Mouse (Mus musculus): ENCODE results near the gene Paqr7. TPM values are rescaled to one million over a fixed set of nuclear protein-coding genes. Genes with fewer than 3 reads are reported as not detected.
A peak's percentile ranks its signal among the peaks of the same experiment; 100 is the strongest.

Gene Paqr7
- polyA plus RNA-seq, 1 experiment, result 6.8 TPM

DNA sequence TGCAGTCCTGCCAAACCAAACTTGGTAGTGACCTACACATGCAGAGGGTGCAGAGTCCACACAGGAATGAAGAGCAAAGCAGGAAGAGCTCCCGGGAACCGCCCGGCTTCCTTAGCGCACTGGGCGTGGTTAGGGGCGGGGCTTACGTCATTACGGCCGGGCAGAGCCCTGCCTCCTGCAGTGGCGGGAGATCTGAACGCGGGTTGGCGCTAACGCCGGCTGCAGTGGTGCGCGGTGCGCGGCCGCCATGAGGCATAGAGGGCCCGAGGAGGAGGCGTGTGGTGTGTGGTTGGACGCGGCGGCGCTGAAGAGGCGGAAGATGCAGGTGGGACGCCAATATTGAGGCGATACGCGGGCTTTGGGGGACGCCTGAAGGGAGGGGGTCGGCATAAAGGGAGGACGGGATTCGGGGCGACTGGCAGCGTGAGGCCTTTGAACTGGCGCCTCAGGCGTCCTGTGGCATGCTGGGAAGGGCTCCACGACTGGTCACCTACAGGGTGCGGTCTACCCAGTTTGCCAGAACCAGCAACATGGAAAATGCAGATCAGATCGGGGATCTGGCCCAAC lies 14.4 kb downstream of the Paqr7 start, which contains the start of gene Aunip:
Gene Aunip (plus strand): TSS at position 155 of the 567 bp plus-strand sequence.
- H3K4me1 ChIP-seq (ENCODE audit: control insufficient read depth, insufficient read depth, low read length), result no peaks in the 10 kb centered on the region
- H3K4me3 ChIP-seq (ENCODE audit: insufficient read depth, low read length), result peak within 1 kb of the TSS; percentile 68

DNA sequence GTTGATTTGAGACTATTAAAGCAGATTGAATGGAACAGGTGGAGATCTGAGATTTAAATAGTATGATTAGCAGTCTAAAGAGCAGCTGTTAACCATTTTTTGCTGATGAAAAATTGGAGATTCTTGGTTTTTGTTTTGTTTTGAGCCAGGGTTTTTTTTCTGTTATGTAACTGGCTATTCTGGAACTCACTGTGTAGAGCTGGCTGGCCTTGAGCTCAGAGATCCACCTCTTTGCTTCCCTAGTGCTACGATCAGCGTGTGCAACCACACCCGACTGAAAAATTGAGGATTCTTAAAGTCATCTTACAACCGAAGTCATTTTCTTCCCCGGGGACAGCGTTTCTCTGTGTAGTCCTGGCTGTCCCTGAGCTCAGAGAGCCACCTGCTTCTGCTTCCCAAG lies 15.2 kb downstream of the Paqr7 start:
- no peak for TF ChIP-seq POLR2A (IDR thresholded peaks at IDR 0.05; ENCODE audit: low read depth, low read length)
- TF ChIP-seq CTCF (IDR thresholded peaks at IDR 0.05; ENCODE audit: borderline replicate concordance, insufficient read depth, low read length), result no peak

More for the DNA sequence above, 14.4 kb downstream of the Paqr7 start, which contains the start of gene Aunip:
- TF ChIP-seq POLR2A (IDR thresholded peaks at IDR 0.05; ENCODE audit: low read depth, low read length) (peak; percentile 67), CTCF (IDR thresholded peaks at IDR 0.05; ENCODE audit: borderline replicate concordance, insufficient read depth, low read length) (no peak)
- no peak within 1 kb of the TSS for H3K27ac ChIP-seq (ENCODE audit: insufficient read depth, low read length)

GRCm38 (mm10) chr4:134512798-134513197 lies 16.3 kb downstream of the Paqr7 start:
- Histone ChIP-seq H3K4me1 (ENCODE audit: control insufficient read depth, insufficient read depth, low read length) (peaks cover 7% of the 10 kb centered on the region; the same call in 1 of the 2 replicates), H3K4me3 (ENCODE audit: insufficient read depth, low read length) (peak overlapping the region; percentile 5), H3K27ac (ENCODE audit: insufficient read depth, low read length) (no peak overlapping the region)
- TF ChIP-seq CTCF (IDR thresholded peaks at IDR 0.05; ENCODE audit: borderline replicate concordance, insufficient read depth, low read length) (no peak), POLR2A (IDR thresholded peaks at IDR 0.05; ENCODE audit: low read depth, low read length) (no peak)

More for the DNA sequence above, 15.2 kb downstream of the Paqr7 start:
- H3K27ac ChIP-seq (ENCODE audit: insufficient read depth, low read length), result no peak overlapping the region
- H3K4me1 ChIP-seq (ENCODE audit: control insufficient read depth, insufficient read depth, low read length), result no peaks in the 10 kb centered on the region
- H3K4me3 ChIP-seq (ENCODE audit: insufficient read depth, low read length), result peak overlapping the region; percentile 32

GRCm38 (mm10) chr4:134514309-134514930 lies 17.9 kb downstream of the Paqr7 start:
- Histone ChIP-seq H3K27ac (ENCODE audit: insufficient read depth, low read length) (no peak overlapping the region), H3K4me1 (ENCODE audit: control insufficient read depth, insufficient read depth, low read length) (peaks cover 7% of the 10 kb centered on the region; the same call in 1 of the 2 replicates), H3K4me3 (ENCODE audit: insufficient read depth, low read length) (no peak overlapping the region)
- TF ChIP-seq CTCF (IDR thresholded peaks at IDR 0.05; ENCODE audit: borderline replicate concordance, insufficient read depth, low read length), result no peak
- no peak for TF ChIP-seq POLR2A (IDR thresholded peaks at IDR 0.05; ENCODE audit: low read depth, low read length)

GRCm38 (mm10) chr4:134515614-134516013 lies 19.1 kb downstream of the Paqr7 start:
- Histone ChIP-seq H3K27ac (ENCODE audit: insufficient read depth, low read length) (no peak overlapping the region), H3K4me3 (ENCODE audit: insufficient read depth, low read length) (no peak overlapping the region), H3K4me1 (ENCODE audit: control insufficient read depth, insufficient read depth, low read length) (peaks cover 7% of the 10 kb centered on the region; the same call in 1 of the 2 replicates)
- TF ChIP-seq CTCF (IDR thresholded peaks at IDR 0.05; ENCODE audit: borderline replicate concordance, insufficient read depth, low read length) (no peak), POLR2A (IDR thresholded peaks at IDR 0.05; ENCODE audit: low read depth, low read length) (no peak)

DNA sequence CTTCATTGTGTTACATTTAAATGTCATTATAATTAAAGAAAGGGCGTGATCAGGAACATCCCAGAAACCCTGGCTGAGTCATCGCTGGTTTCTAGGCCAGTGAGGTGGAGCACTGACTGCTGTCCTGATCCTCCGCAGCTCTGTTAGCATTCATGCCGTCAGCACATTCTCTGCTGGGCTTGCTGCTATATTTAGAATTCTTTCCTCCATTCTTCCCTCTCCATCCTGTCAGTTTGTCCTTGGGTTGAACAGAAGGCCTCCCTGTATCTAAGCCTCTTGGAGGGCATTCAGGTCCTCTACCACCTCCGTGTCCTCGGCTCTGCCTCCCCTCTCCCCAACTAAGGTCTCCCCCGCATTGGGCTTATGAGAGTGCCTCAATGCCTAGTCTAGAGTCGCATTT lies 20.5 kb downstream of the Paqr7 start:
- TF ChIP-seq CTCF (IDR thresholded peaks at IDR 0.05; ENCODE audit: borderline replicate concordance, insufficient read depth, low read length) (no peak), POLR2A (IDR thresholded peaks at IDR 0.05; ENCODE audit: low read depth, low read length) (no peak)
- Histone ChIP-seq H3K27ac (ENCODE audit: insufficient read depth, low read length) (peak overlapping the region; percentile 88), H3K4me1 (ENCODE audit: control insufficient read depth, insufficient read depth, low read length) (peaks cover 7% of the 10 kb centered on the region; the same call in 1 of the 2 replicates), H3K4me3 (ENCODE audit: insufficient read depth, low read length) (no peak overlapping the region)

GRCm38 (mm10) chr4:134517719-134518118 lies 21.2 kb downstream of the Paqr7 start:
- peak overlapping the region; percentile 88; the same call in 1 of the 2 replicates for H3K27ac ChIP-seq (ENCODE audit: insufficient read depth, low read length)
- peaks cover 7% of the 10 kb centered on the region; the same call in 1 of the 2 replicates for H3K4me1 ChIP-seq (ENCODE audit: control insufficient read depth, insufficient read depth, low read length)
- TF ChIP-seq CTCF (IDR thresholded peaks at IDR 0.05; ENCODE audit: borderline replicate concordance, insufficient read depth, low read length) (no peak), POLR2A (IDR thresholded peaks at IDR 0.05; ENCODE audit: low read depth, low read length) (no peak)
- H3K4me3 ChIP-seq (ENCODE audit: insufficient read depth, low read length), result no peak overlapping the region

DNA sequence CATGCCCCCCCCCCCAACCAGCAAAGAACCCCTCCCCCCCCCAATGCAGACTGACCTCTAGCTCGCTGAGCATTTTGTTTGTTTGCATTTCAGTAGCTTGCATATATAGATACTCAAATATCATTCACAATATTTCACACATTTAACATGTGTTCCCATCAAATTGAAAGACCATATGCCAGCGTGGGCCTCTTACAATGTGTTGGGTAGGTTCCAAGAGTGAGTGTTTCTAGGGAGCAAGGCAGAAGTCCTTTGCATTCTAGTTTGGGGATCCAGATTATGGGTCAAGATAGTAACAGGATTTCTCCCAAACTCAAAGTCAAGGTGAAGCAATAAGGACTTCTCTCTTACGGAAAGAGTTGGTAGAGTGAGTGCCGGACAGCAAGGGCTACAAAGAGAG lies 22.0 kb downstream of the Paqr7 start:
- TF ChIP-seq CTCF (IDR thresholded peaks at IDR 0.05; ENCODE audit: borderline replicate concordance, insufficient read depth, low read length), result no peak
- no peak for TF ChIP-seq POLR2A (IDR thresholded peaks at IDR 0.05; ENCODE audit: low read depth, low read length)
- peaks cover 7% of the 10 kb centered on the region; the same call in 1 of the 2 replicates for H3K4me1 ChIP-seq (ENCODE audit: control insufficient read depth, insufficient read depth, low read length)
- H3K27ac ChIP-seq (ENCODE audit: insufficient read depth, low read length), result no peak overlapping the region
- H3K4me3 ChIP-seq (ENCODE audit: insufficient read depth, low read length), result no peak overlapping the region

GRCm38 (mm10) chr4:134519281-134519680 lies 22.8 kb downstream of the Paqr7 start:
- Histone ChIP-seq H3K4me3 (ENCODE audit: insufficient read depth, low read length) (no peak overlapping the region), H3K27ac (ENCODE audit: insufficient read depth, low read length) (no peak overlapping the region), H3K4me1 (ENCODE audit: control insufficient read depth, insufficient read depth, low read length) (peaks cover 7% of the 10 kb centered on the region; the same call in 1 of the 2 replicates)
- no peak for TF ChIP-seq POLR2A (IDR thresholded peaks at IDR 0.05; ENCODE audit: low read depth, low read length)
- TF ChIP-seq CTCF (IDR thresholded peaks at IDR 0.05; ENCODE audit: borderline replicate concordance, insufficient read depth, low read length), result no peak

DNA sequence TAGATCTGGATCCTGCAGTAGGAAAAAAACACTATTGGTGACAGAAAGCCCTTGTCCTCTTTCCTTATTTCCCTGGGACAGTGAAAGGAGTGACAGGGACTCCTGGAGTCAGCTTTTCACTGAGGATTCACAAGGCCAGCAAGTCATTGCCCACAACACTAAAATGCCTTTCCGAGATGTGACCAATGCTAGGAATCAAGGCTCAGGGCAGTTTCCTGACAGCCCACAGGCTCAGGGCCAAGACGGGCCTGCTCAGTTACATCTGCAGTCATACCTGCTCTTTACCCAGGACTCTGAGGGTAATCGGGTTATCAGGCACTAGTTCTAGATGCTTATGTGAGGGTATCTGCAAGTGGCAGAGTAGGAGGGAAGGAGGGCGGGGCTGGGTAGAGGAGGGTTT lies 26.9 kb downstream of the Paqr7 start:
- H3K4me3 ChIP-seq (ENCODE audit: insufficient read depth, low read length), result no peak overlapping the region
- TF ChIP-seq CTCF (IDR thresholded peaks at IDR 0.05; ENCODE audit: borderline replicate concordance, insufficient read depth, low read length) (no peak), POLR2A (IDR thresholded peaks at IDR 0.05; ENCODE audit: low read depth, low read length) (no peak)
- no peak overlapping the region for H3K27ac ChIP-seq (ENCODE audit: insufficient read depth, low read length)

More for the DNA sequence above, 26.9 kb downstream of the Paqr7 start:
- no peaks in the 10 kb centered on the region for H3K4me1 ChIP-seq (ENCODE audit: control insufficient read depth, insufficient read depth, low read length)
